Mouse (Mus musculus) forebrain, embryonic 11.5 days (tissue): ENCODE data around the gene Rab35. TPM values are rescaled to one million over a fixed set of nuclear protein-coding genes. Genes with fewer than 3 reads are reported as not detected.

Experiments used
- ATAC-seq: fragments of 200-750 bp; cut with Nextera tagmentation; replicated peaks from 2 replicates; pipeline ENCODE4 v1.8.0; 2017; ENCODE audit warnings: moderate TSS enrichment; ENCODE audit not compliant: low FRiP score
- DNase-seq: peaks from one replicate; pipeline ENCODE4 v3.0.0-alpha.2; 2017; ENCODE audit warnings: low spot score
- H3K27ac ChIP-seq: fragments of 300-500 bp; sonication (generic); 2 replicates; pipeline ENCODE4 v1.5.1; 2014; ENCODE audit warnings: low read depth, low read length
- H3K27me3 ChIP-seq: fragments of 300-500 bp; sonication (generic); 2 replicates; pipeline ENCODE4 v1.6.1; 2014; ENCODE audit warnings: mild to moderate bottlenecking, low read length, mixed read lengths; ENCODE audit not compliant: control insufficient read depth, insufficient read depth
- H3K36me3 ChIP-seq: fragments of 300-500 bp; sonication (generic); 2 replicates; pipeline ENCODE4 v1.6.1; 2014; ENCODE audit warnings: mild to moderate bottlenecking, low read length, moderate library complexity, mixed read lengths; ENCODE audit not compliant: control insufficient read depth, insufficient read depth
- H3K4me1 ChIP-seq: fragments of 300-500 bp; sonication (generic); replicated peaks from 2 replicates; pipeline ENCODE4 v1.6.1; 2014; ENCODE audit warnings: low read length, mixed read lengths; ENCODE audit not compliant: control insufficient read depth, insufficient read depth
- H3K4me2 ChIP-seq: fragments of 300-500 bp; sonication (generic); 2 replicates; pipeline ENCODE4 v1.6.1; 2014; ENCODE audit warnings: low read depth, mild to moderate bottlenecking, low read length, moderate library complexity, mixed read lengths; ENCODE audit not compliant: severe bottlenecking
- H3K4me3 ChIP-seq: fragments of 300-500 bp; sonication (generic); 2 replicates; pipeline ENCODE4 v1.5.1; 2014; ENCODE audit warnings: low read depth, low read length
- H3K9ac ChIP-seq: fragments of 300-500 bp; sonication (generic); 2 replicates; pipeline ENCODE4 v1.6.1; 2014; ENCODE audit warnings: low read length
- H3K9me3 ChIP-seq: fragments of 300-500 bp; sonication (generic); 2 replicates; pipeline ENCODE4 v1.6.1; 2016; ENCODE audit warnings: low read length, mixed read lengths; ENCODE audit not compliant: control insufficient read depth
- WGBS: fragments of 180-500 bp; shearing (Covaris S2); extraction: QIAGEN DNeasy Blood & Tissue Kit; methylation state at CpG from one replicate; pipeline ENCODE4 v1.1.7; 2014; 5-methylcytosine and 5-hydroxymethylcytosine counted together
- polyA plus RNA-seq: library from polyadenylated mRNA; unstranded; fragments of >200 nt; fragmentation: Nextera tagmentation; extraction: Ambion mirVana; gene quantifications from 2 replicates; pipeline ENCODE4 v1.2.1, GENCODE M21; 2014

Gene Rab35
- polyA plus RNA-seq, 1 experiment from 2014 or later, result 18.1 TPM

DNA sequence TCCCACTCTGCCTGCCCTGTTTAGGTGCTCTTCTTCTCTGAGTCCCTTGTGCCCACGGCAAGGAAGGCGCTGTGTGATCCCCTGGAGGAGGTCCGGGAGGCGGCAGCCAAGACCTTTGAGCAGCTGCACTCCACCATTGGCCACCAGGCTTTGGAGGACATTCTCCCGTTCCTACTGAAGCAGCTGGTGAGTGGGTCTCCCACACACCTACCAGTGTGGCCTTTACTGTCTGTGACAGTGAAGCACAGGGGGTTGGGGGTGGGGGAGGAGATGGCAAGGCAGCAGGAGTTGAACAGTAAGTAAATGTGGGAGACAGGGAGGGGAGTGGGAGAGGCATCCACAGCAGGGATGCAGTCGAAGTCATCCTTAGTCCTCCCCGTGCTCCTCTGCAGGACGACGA, 18.4 kb upstream of the Rab35 start:
- H3K27ac ChIP-seq, result no peak overlapping the region
- H3K4me1 ChIP-seq, result no peaks in the 10 kb centered on the region
- no peak for DNase-seq
- H3K9ac ChIP-seq, result no peak overlapping the region
- no peaks in the 10 kb centered on the region for H3K27me3 ChIP-seq
- H3K36me3 ChIP-seq, result peaks cover 28% of the 10 kb centered on the region
- H3K4me3 ChIP-seq, result no peak overlapping the region
- H3K9me3 ChIP-seq, result no peaks in the 10 kb centered on the region
- 96% methylated on average over 9 of the region's 9 CpGs for WGBS
- no peak for ATAC-seq
- H3K4me2 ChIP-seq, result no peak overlapping the region

DNA sequence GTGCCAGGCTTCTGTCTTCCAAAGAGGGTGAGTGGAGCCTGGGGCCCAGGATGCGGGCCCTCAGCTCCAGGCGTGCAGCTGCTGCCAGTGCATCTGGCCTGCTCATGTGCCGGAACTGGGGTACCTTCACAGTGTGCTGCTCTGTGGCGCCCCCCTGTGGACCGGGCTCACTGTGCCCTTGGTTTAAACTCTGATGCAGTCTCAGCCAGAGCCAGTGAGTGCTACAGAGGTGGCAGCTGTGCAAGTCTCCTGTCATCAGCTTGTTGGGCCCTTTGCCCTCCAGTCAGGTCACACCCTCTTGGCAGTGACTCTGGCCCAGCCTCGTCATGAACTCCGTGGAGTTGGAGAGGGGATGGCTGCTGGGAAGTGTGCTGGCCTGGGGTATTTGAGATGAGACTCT, 16.8 kb upstream of the Rab35 start:
- Histone ChIP-seq H3K27ac (no peak overlapping the region), H3K27me3 (no peaks in the 10 kb centered on the region), H3K9me3 (no peaks in the 10 kb centered on the region), H3K9ac (no peak overlapping the region), H3K36me3 (peaks cover 31% of the 10 kb centered on the region), H3K4me1 (no peaks in the 10 kb centered on the region), H3K4me2 (no peak overlapping the region), H3K4me3 (no peak overlapping the region)
- WGBS, result 84% methylated on average over 7 of the region's 7 CpGs
- ATAC-seq, result no peak
- DNase-seq, result peak; percentile 77

DNA sequence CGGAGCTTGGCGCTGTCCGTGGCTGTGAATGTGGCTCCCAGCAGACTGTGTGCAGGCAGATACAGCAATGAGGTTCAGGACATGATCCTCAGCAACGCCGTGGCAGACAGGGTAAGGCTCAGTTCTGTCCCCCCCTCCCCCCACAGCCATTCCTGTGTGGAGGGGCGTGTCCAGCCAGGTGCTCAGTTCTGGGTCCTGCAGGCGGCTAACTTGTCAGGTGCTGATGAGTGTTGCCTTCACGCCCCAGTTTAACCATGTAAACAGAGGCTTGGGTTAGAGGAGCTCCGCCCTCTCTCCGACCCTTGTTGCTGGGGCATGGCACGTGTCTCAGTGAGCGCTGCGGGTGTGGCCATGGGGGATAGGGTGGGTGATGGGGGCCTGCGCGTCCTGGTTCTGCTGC, 12.0 kb upstream of the Rab35 start:
- no peak overlapping the region for H3K9ac ChIP-seq
- no peak for DNase-seq
- H3K27me3 ChIP-seq, result no peaks in the 10 kb centered on the region
- no peak for ATAC-seq
- no peaks in the 10 kb centered on the region for H3K9me3 ChIP-seq
- H3K27ac ChIP-seq, result no peak overlapping the region
- no peak overlapping the region for H3K4me2 ChIP-seq
- H3K4me1 ChIP-seq, result no peaks in the 10 kb centered on the region
- H3K4me3 ChIP-seq, result no peak overlapping the region
- WGBS, result 95% methylated on average over 15 of the region's 15 CpGs
- H3K36me3 ChIP-seq, result peaks cover 19% of the 10 kb centered on the region

DNA sequence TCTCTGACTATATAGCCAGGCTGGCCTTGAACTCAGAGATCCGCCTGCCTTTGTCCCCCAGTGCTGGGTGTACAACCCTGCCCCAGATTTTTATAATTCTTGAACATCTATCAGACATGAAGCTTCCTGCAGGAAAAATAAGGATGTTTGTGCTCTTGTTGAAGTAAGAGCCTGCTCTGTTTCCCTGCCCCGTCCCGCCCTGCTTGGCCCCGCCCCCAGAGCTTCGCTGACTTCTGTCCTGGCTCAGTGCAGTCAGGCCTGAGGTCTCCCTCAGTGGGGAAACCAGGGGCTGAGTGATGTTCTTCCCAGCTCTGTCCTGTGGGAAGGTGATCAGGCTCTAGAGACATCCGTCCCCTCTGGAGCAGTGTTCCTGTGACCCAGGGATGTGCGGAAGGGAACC, 9.0 kb upstream of the Rab35 start:
- no peak for ATAC-seq
- H3K27me3 ChIP-seq, result no peaks in the 10 kb centered on the region
- H3K27ac ChIP-seq, result no peak overlapping the region
- H3K4me3 ChIP-seq, result no peak overlapping the region
- H3K4me2 ChIP-seq, result no peak overlapping the region
- no peak overlapping the region for H3K9ac ChIP-seq
- 85% methylated on average over 7 of the region's 7 CpGs for WGBS
- no peak for DNase-seq
- H3K36me3 ChIP-seq, result peaks cover 6% of the 10 kb centered on the region; the same call in 1 of the 2 replicates
- no peaks in the 10 kb centered on the region for H3K9me3 ChIP-seq
- no peaks in the 10 kb centered on the region for H3K4me1 ChIP-seq

DNA sequence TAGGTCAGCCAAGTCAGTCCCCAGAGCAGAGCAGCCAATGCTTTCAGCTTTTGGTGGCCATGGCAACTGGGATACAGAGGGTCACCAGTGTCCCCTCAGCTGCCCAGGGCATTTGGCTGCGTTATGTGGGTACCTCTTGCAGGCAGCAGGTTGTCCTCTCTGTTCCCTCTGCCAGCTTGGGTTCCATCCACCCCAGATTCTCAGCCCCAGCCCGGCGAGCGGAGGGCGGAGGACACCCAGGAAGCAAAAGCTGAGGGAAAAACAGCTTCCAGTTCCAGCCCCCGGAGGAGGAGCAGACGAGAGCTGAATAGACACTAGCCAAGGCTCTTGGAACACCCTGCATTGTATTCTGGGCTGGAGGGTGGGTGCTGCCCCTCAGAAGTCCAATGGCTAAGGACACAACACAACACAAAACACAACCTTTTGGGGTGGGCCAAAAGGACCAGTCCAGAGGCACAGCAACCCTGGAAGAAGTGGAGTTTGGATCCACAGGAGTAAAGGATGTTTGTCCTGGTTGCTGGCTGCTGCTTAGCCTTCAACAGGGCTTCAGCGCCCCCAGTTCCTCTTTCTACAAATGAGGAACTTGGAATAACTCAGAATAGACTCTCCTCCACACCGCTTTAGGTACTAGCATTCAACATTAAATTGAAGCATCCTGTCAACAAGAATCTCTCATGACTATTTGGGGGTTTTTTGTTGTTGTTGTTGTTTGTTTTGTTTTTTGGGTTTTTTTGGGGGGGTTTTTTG, 7.8 kb upstream of the Rab35 start:
- 85% methylated on average over 9 of the region's 9 CpGs for WGBS
- Histone ChIP-seq H3K9ac (no peak overlapping the region), H3K27me3 (no peaks in the 10 kb centered on the region), H3K9me3 (no peaks in the 10 kb centered on the region), H3K36me3 (peaks cover 3% of the 10 kb centered on the region; the same call in 1 of the 2 replicates), H3K27ac (no peak overlapping the region), H3K4me2 (no peak overlapping the region), H3K4me1 (no peaks in the 10 kb centered on the region), H3K4me3 (no peak overlapping the region)
- ATAC-seq (no peak), DNase-seq (no peak)

DNA sequence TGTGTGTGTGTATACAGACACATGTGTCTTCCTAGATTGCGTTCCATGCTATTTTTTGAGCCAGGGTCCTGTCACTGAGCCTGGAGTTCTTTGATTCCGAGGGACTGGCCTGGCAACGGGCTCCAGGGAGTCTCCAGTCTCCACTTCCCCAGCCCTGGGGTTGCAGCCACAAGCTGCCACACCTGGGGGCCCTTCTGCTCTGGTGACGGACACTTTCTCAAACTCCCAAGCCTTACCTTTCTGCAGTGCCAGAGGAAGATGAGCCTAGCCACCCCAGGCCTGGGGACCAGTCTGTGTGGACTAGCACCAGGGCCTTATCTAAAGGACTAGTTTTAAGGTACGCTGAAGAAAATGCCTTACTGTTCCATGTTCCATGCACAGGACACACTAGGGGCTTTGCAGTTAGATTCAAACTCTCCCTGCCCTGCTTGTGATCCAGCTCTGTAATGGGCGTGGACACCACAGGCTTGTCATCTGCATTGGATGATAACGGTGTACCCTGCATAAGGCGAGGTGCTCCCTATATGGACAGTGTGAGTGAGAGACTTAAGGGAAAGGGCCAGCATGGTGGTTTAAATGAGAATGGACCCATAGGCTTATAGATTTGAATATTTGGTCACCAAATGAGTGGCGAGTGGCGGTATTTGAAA, 5.3 kb upstream of the Rab35 start:
- H3K9me3 ChIP-seq, result no peaks in the 10 kb centered on the region

DNA sequence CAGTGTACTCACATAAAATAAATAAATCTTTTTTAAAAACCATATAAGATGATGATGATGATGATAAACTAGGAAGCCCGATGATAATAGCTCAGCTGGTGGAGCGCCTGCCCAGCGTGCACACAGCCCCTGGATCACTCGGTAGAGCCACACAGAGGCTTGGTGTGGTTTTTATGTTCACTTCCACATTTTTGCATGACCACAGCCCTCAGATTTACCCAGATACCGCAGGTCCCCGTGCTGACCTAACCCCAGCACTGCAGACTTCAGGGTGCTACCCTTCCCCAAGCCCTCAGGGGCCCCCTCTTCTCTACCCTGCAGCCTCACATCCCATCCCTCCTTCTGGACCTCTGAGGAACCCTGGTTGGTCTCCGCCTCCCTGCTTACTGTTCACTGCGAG, 3.6 kb upstream of the Rab35 start:
- no peak overlapping the region for H3K9ac ChIP-seq
- H3K27me3 ChIP-seq, result no peaks in the 10 kb centered on the region
- H3K4me1 ChIP-seq, result no peaks in the 10 kb centered on the region; the same call in 1 of the 2 replicates
- WGBS, result 83% methylated on average over 8 of the region's 8 CpGs
- H3K4me3 ChIP-seq, result no peak overlapping the region
- H3K36me3 ChIP-seq, result no peaks in the 10 kb centered on the region
- ATAC-seq (no peak), DNase-seq (no peak)
- no peak overlapping the region for H3K4me2 ChIP-seq
- H3K27ac ChIP-seq, result no peak overlapping the region
- H3K9me3 ChIP-seq, result no peaks in the 10 kb centered on the region

More for the DNA sequence above, 5.3 kb upstream of the Rab35 start:
- no peak overlapping the region for H3K9ac ChIP-seq
- H3K4me3 ChIP-seq, result no peak overlapping the region
- no peaks in the 10 kb centered on the region for H3K27me3 ChIP-seq
- DNase-seq (no peak), ATAC-seq (no peak)
- H3K27ac ChIP-seq, result no peak overlapping the region
- no peak overlapping the region for H3K4me2 ChIP-seq
- H3K4me1 ChIP-seq, result no peaks in the 10 kb centered on the region
- 83% methylated on average over 10 of the region's 10 CpGs for WGBS
- H3K36me3 ChIP-seq, result no peaks in the 10 kb centered on the region; the same call in 1 of the 2 replicates

DNA sequence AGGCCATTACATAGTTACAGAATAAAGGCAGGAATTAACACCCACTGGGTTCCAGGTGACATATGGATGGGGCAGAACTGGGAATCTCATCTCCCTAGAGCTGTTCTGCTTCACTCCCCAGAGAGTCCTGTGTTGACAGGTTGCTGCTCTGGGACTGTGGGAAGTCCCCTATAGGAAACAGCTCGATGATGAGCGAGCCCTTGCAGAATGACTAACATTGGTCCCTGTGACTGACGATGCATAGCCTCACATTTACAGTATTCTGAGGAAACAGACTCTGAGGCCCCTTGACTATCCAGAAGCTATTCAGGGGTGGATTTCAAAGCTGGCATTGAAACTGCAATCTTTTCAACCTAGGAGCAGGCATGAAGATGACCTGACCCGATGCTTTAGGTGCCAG, 2.0 kb upstream of the Rab35 start:
- ATAC-seq (no peak), DNase-seq (no peak)
- Histone ChIP-seq H3K27me3 (no peaks in the 10 kb centered on the region), H3K9ac (no peak overlapping the region), H3K36me3 (no peaks in the 10 kb centered on the region), H3K4me3 (no peak overlapping the region), H3K4me1 (no peaks in the 10 kb centered on the region; the same call in 1 of the 2 replicates), H3K4me2 (no peak overlapping the region), H3K27ac (no peak overlapping the region), H3K9me3 (no peaks in the 10 kb centered on the region)
- 94% methylated on average over 4 of the region's 4 CpGs for WGBS

DNA sequence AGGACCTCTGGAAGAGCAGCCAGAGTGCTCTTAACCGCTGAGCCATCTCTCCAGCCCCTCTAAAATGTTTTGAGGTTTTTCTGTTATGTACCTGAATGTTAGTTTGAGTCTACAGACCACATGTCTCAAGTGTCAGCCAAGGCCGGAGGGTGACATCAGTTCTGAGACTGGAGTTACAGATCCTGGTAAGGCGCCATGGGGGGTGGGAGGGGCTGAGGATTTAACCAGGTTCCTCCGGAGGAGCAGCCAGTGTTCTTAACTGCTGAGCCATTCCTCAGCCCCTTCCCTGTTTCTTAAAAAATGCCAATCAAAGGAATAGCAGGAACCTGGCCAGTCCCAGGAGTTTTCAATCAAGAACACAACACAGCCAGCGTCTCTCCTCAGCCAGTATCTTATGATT, 1.4 kb upstream of the Rab35 start:
- Histone ChIP-seq H3K27me3 (no peaks in the 10 kb centered on the region), H3K9me3 (no peaks in the 10 kb centered on the region), H3K36me3 (no peaks in the 10 kb centered on the region), H3K4me3 (no peak overlapping the region), H3K27ac (no peak overlapping the region), H3K4me1 (no peaks in the 10 kb centered on the region; the same call in 1 of the 2 replicates), H3K9ac (no peak overlapping the region), H3K4me2 (no peak overlapping the region; the same call in 1 of the 2 replicates)
- ATAC-seq (no peak), DNase-seq (no peak)
- 48% methylated on average over 5 of the region's 5 CpGs for WGBS
